Mouse (Mus musculus) spleen, postnatal 10 days (tissue): ENCODE data around the gene Manf.

Experiments
- DNase-seq, 2 experiments: peaks; one replicate each; pipeline ENCODE4 v3.0.0; 2021 to 2022; ENCODE audit warnings: low spot score in 2 of 2

The Manf gene

GRCm38 (mm10) chr9:106891829-106892551 is at the start of gene Manf:
Gene Manf, minus strand, starts transcription at chr9:106891979.
- peak; percentile 93 to 96 for DNase-seq

DNA sequence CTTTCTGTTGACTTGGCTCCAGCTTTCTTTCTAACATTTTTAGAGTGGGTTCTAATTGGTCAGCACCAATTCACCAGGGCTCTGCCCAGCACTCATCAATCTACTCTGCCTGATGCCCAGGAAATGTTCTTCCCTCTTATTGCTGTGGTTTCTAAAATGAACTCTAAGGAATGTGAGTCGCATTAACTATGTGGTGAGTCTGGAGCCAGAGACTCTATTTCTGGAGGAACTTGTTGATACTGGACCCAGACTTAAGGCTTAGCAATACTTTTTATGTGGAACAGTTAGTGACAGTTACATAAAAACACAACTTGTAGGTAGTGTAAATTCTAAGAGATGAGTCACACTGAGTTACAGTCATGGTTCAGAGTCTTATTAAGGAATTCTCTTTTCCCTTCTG is 43.2 kb upstream of the Manf start:
- DNase-seq, result no peak

- no peak for DNase-seq
These were observed 23.1 kb upstream of the Manf start for GRCm38 (mm10) chr9:106914878-106915277.

DNA sequence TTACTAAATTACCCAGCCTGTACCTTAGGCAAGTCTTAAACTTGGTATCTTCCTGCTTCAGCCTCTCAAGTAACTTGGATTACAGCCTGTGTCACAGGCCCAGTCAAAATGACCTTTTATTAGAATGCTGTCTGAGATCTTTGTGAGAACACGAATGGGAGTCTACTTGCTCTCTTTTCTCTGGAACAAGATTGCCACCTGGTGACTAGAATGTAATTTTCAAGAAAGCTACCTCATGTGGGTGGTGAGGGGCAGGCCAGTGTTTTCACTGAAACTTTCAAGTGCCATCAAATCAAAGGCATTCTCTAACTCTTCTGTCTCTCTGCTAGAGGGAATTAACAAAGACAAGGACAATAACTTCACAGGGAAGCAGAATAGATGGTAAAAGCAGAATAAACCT is 22.0 kb upstream of the Manf start:
- no peak for DNase-seq

GRCm38 (mm10) chr9:106911624-106912023 is 19.8 kb upstream of the Manf start:
- no peak for DNase-seq

DNA sequence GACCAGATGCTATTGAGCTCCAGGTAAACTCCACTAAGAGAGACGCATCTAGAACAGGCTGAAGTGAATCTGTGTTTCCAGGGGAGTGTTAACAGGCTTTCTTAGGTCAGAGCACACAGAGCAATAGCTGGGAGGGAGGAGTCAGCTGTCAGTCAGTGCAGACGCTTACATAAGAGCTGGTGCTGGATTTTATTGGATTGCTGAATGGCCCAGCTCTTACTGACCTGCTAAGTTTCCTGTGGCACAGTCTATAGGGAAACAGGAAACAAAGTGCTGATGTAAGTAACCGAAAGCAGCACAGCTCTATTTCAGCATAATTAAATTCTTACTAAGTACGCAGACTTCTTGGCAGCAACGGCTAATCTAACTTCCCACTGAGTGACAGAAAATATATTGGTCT is 16.9 kb upstream of the Manf start:
- no peak for DNase-seq

DNA sequence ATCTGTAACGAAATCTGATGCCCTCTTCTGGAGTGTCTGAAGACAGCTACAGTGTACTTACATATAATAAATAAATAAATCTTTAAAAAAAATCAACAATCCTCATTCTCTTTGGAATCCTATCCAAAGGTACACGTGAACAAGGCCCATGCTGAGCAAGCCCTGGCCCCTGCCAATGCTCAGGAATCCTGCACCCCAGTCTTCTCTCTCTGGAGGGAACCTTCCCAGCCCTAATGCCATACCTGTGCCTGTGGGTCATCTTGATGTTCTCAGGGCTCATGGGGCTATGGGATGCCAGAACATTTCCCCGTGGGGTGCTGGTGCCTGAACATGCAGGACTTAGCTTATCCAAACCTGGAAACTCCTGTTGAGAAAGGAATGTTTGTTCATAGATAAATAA is 16.4 kb upstream of the Manf start:
- no peak for DNase-seq

DNA sequence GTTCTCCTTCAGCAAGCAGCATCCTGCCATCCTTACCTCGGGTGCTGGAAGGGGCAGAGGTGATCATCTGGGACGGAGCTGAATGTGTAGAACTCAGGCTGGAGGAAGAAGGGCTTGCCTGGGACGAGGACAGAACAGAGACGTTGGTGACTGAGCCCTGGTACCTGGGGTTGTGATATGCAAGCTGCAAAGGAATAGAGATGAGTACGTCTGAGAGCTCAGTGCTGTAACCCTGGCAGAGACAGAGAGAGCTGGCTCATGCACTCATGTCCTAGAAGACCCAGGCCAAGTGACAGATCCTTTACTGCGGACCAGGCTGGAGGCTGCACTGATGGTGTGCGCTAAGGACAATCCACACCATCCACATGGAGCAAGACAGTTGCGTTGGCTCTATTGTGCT is 14.8 kb upstream of the Manf start:
- no peak for DNase-seq

DNA sequence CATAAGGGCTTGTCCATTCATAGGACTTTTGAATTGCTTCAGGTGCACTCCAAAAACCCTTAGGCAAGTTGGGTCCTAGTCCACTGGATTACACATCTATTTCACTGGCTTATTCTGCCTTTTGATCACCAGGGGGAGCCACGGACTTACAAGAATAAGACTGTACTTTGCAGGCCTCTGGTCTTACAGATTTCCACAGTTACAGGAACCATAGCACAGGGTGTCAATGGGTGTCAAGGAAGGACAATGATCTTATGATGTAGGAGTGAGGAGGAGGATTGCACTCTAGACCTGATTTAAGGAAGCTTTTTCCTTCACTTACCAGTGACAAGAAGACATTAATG is 12.0 kb upstream of the Manf start:
- peak in 1 of 2 experiments; percentile 48 for DNase-seq

DNA sequence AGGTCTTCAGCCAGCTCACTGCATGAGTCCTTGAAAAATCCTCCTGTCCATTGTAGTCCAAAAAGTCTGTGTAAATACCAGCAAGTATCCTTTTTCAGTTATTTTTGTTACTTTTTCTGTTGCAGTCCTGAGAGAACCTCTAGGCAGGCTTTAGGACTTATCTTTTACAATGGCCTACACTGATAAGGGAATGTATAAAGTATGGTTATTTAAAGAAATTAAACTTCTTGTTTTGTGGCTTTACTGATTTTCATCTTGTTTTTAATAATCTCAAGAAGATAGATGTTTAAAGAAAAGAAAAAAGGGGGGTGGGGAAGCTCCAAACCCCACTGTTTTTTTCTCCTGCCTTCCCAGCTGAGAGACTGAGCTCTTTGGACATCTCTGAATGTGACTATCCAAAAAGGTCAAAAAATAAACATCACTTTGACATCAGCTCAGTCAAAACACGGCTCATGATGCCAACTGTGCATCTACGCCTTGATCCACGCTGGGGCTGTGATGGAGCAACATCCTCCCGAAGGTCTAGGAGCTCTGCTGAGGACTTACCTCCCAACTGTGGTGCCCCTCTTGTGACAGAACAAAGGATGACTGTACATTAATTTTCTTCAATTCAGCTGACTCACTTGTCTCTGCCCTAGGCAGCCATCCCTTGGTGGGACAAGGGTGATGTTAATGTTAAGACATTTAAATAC is 11.5 kb upstream of the Manf start:
- no peak for DNase-seq

- no peak for DNase-seq
These were observed 9.8 kb upstream of the Manf start for GRCm38 (mm10) chr9:106901596-106901995.

GRCm38 (mm10) chr9:106898901-106899300 is 7.1 kb upstream of the Manf start:
- DNase-seq, result no peak

GRCm38 (mm10) chr9:106893327-106893726 is 1.5 kb upstream of the Manf start:
- no peak for DNase-seq

- no peak for DNase-seq
These were observed 735 bp upstream of the Manf start for GRCm38 (mm10) chr9:106892552-106892875.

- no peak for DNase-seq
These were observed 438 bp downstream of the Manf start for GRCm38 (mm10) chr9:106891341-106891741.

GRCm38 (mm10) chr9:106890496-106891240 is 1.1 kb downstream of the Manf start:
- DNase-seq, result no peak

GRCm38 (mm10) chr9:106889321-106889720 is 2.5 kb downstream of the Manf start:
- DNase-seq, result no peak

DNA sequence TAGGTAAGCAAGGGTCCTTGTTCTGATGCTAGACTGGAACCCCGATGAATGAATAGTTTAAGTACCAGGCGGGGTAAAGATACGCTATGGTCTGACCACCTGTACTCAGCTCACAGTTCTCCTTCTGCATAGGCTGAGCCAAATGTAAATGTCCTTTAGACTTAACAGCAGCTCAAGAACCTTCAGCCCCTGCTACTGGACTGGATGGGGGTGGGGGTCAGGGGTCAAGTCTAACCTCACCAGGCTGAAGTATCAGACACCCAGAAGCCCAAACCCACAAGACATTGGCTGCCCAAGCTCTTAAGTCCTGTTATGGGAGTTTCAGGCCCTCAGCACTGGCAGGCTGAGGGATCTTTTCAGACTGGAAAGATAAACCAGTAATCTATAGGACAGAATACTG is 3.4 kb downstream of the Manf start:
- no peak for DNase-seq

DNA sequence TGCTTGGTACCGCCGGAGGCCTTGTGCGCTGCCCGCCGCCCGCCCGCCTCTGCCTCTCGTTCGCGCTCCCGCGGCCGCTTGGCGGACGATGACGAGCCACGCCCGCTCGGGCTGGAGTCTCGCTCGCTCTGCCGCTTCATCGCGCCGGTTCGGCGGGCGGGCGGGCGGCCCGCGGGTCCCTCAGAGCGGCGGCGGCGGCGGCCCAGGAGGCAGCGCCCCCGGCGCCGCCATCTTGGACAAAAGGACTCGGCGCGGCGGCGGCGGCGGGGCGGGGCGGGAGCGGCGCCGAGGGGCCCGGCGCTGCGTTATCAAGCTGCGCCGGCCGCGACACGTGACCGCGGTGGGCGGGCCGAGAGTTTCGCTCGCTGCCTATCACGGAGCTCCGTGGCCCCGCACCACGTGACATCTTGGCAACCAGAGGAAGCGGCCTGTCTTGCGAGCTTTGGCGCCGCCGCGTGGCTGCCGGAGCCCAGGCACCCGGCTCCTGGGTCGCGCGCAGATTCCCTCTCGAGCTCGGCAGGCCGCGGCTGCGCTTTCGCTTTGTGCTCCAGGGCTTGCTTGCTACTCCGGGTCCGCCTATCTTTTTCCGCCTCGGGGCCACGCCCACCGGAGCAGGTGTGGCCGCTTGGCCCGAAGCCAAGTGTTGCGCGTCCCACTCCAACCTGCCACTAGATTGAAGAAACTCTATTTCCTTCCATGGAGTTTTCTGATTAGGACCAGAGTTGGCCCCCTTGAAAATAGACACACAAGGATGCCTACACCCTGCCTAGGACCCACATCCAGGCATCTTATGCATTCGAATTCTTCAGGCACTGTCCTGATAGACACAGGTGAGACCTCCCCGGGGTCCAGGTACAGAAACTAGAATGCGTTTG is 4.7 kb downstream of the Manf start, which contains the start of gene Rbm15b:
TSS of gene Rbm15b (minus strand) at position 601 of the 875 bp plus-strand sequence.
- DNase-seq, result peak; percentile 98 to 99

DNA sequence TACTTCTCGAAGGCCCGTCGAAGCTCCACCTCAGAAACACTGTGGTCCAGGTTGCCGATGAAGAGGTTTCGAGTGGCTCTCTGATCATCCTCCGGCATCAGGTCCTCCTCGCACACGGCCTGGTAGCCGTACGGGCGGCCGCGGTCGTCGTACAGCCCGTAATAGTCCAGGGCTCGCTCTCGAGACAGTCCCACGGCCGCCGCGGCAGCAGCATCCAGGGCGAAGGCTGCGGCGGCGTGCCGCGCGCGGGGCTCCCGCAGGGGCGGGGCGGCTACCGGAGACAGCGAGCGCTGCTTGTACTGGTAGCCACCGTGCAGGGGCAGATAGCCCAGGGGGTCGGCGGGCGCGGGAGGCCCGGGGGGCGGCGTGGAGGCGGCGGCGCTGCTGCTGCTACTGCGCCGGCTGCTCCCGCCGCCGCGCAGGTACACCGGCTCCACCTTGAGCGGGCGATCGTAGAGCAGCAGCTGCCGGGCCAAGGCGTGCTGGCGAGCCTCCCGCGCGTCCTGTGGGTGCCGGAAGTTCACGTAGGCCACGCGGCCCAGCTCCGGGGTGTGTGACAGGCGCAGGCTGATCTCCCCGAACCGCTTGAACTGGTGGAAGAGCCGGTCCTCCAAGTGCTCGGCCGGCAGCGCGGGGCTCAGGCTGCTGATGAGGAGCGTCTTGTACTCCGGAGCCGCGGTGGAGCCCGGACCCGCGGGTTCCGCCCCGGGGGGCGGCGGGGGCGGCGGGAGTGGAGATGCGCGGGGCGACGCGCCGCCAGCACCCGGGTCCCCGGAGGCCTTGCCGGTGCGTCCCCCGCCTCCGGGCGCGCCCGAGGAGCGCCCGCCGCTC is 5.7 kb downstream of the Manf start:
- peak; percentile 31 to 72 for DNase-seq
